Mouse (Mus musculus) 416B (cell line): ENCODE measurements at regions not wholly inside any gene's neighbourhood (a gene's known extent, or its start where the extent isn't known, plus 50 kb on each side); places are given as distances from the start of the nearest gene placed in this dataset.

Experiments
- DNase-seq: peaks from one replicate; pipeline ENCODE4 v3.0.0; 2011; ENCODE audit warnings: low read depth

GRCm38 (mm10) chr4:54812740-54813634 lies 131.9 kb upstream of the Zfp462 start:
- DNase-seq: no peak

GRCm38 (mm10) chr4:54837326-54837725 lies 107.5 kb upstream of the Zfp462 start:
- DNase-seq: no peak

GRCm38 (mm10) chr4:54838111-54838510 lies 106.7 kb upstream of the Zfp462 start:
- no peak for DNase-seq

GRCm38 (mm10) chr4:54838794-54839193 lies 106.1 kb upstream of the Zfp462 start:
- no peak for DNase-seq

- DNase-seq: no peak
These were observed 91.6 kb upstream of the Zfp462 start for GRCm38 (mm10) chr4:54852991-54853925.

GRCm38 (mm10) chr4:54858604-54859003 lies 86.2 kb upstream of the Zfp462 start:
- no peak for DNase-seq

GRCm38 (mm10) chr4:54866062-54866461 lies 78.8 kb upstream of the Zfp462 start:
- DNase-seq: no peak

GRCm38 (mm10) chr4:54874136-54874827 lies 70.6 kb upstream of the Zfp462 start:
- no peak for DNase-seq

- no peak for DNase-seq
These were observed 69.3 kb upstream of the Zfp462 start for GRCm38 (mm10) chr4:54875506-54875905.

- DNase-seq: no peak
These were observed 67.5 kb upstream of the Zfp462 start for GRCm38 (mm10) chr4:54877361-54877760.

- no peak for DNase-seq
These were observed 66.3 kb upstream of the Zfp462 start for GRCm38 (mm10) chr4:54878531-54878930.

GRCm38 (mm10) chr4:54893288-54893687 lies 51.6 kb upstream of the Zfp462 start:
- no peak for DNase-seq
